Mouse (Mus musculus) lung, postnatal 4 days (tissue): Measurements from ENCODE around the gene Ttpal.

ENCODE experiments used
- DNase-seq, 2 experiments: peaks; one replicate each; pipeline ENCODE4 v3.0.0; 2021

Gene Ttpal

DNA sequence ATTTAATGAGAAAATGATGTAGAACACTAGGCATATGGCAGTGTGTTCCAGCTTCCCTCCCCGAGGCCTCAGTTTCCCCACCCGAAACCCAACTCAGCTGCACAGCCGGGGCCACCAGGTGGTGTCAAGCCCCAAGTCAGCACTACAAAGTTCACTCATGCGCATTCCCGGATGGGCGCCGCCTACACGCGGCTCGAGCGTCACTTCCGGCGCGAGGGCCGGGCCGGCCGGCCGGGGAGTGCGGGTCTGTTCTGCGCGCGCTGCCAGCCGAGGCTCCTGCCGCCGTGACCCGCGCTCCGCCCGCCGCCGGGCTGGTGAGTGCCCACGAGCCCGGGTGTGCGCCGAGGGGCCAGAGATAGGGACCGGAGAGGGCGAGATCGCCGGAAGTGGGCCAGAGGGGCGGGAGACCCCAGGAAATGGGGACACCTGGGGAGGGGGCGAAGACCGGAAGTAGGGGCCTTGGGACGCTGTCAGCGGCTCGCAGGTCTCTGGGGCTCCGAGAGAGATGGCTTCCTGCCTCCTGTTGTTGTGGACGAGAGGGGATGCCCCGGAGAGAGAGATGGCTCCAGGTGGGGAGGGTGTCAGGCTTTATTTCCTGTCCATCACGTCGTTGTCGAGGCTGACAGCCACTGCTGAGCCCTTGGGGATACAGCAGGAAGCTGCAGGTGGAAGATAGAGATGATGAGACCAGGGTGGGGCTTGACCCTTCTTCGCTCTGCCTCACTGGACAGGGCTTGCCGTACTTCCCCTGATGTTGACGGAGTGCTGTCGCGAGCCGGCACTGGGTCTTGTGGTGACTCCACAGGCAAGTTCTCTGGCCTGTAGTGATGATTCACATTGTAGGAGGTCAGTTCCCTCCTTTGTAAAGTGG is at the start of gene Ttpal:
Gene Ttpal, plus strand, starts transcription at position 214 of the 871 bp plus-strand sequence.
- DNase-seq = peak; percentile 92 to 93

DNA sequence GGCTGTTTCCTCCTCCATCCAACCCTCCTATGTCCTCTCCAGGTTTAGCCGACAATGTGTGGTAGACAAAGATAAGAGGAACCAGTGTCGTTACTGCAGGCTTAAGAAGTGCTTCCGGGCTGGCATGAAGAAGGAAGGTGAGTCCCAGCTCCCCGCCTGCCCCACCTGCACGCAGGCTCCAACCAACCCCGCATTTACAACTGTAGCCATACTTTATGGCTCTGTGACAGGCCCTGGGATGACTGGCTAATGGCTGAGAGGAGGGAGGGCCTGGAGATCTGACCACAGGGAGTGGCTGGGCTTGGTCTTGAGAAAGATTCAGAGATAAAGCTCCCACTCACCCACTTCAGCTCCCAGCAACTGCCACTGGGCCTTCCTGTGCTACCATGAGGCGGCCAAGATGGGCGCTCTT is 49.6 kb upstream of the Ttpal start:
- DNase-seq = no peak

DNA sequence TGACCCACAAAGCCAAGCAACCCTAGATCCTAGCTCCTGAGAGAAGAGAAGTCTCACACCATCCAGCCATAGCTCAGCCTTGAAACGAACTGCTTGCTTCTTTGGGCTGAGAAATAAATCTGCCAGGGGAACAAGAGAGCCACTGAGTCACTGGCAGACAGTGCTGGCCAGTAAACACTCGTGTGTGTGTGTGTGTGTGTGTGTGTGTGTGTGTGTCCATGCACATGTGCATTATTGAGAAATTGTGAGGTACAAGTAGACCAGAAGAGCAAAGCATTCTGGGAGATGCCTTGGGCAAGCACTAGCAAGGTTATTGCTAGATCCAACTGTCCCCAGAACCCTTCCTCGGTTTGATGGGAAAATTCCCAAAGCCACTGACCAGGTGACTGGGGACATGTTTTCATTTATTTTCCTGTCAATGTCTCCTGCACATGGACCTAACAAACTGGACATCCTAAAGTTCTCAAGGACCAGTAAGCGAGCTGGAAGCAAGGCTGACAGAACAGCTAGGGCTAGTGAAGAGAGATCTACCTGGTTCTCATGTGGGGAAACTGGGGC is 47.6 kb upstream of the Ttpal start:
- DNase-seq = no peak

DNA sequence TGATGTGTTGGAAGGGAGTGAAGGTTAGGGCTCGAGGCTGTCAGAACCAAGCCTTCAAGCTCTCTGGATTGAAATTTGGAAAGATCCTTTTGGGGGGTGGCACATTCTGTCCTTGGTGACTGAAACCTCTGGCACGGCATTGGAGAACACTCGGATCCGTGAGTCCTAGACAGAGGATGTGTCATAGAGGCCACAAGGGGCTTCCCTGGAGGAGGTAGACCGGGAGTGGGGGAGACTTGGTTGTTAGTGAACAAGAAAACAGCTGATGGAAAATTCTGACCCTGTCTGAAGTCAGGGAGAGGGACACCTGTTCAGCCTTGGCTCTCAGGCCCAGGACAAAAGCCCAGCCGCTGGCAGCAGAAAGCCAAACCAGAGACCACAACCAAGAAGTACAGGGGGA is 47.1 kb upstream of the Ttpal start:
- no peak for DNase-seq

DNA sequence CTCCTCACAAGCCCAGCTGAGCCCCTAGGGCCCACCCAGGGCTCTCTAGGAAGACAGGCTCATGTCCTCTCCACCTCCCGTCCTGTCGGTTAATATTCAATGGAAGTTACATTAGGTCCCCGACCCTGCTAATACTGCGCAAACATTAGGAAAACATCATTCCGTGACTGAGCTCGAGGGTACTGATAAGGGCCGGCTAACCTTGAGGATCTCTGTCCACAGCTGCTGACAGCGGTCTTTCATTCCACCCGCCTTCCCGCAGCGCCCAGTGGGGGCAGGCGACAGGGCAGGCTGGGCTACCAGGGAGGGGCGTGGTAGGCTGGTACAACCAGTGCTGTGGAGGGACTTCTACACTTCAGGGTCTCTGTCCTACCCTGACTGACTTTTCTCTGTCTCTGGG is 46.7 kb upstream of the Ttpal start:
- DNase-seq = no peak

DNA sequence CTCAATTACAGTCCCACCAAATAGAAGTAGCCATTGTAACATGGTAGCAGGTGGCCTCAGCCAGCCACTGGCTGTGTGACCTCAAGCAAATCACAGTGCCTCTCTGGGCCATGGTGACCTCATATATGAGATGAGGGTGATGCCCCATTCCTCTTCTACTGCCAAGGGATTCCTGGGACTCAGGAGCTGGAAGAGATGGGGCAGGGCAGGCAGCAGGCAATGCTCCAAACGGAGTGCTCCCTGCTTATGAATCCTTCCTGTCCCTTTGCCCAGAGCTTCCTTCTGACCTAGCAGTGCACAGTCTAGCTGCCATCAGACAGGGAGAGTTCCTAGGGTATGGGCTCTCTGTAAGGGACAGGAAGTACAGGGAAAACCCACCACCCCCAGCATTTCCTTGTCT is 43.6 kb upstream of the Ttpal start:
- DNase-seq = no peak

DNA sequence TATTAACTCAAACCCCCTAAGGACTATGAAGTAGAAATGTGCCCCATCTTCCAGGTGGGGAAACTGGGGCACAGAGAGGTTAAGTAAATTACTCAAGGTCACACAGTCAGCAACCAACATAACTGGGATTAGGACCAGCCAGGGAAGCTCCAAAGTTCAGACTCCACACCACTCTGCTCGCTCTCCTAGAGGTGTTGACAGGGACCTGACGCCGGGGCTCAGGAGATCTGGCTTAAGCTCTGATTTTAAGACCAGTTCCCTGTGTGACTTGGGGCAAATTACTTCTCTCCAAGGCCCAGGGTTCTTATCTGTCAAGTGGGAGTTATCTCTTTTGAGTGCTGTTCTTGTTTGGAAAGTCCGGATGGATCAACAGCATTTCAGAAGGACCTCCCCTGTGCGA is 42.9 kb upstream of the Ttpal start:
- no peak for DNase-seq

DNA sequence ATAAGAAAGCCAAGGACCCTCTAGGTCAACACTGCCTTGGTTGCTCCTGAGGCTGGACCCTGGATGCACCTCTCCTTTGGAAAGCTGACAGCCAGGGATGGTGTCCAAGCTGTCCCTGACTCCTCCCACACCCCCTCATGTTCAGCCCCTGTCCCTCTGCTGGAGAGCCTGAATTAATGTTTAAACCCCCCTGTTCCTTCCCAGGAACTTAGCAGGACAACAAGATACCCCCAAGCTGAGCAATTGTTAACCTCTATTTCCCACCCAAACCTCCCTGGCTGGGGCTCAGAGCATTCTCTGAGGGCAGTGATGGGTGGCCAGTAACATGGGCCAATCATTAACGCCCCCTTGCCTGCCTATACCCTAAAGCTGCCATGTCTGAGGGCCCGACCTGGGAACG is 41.9 kb upstream of the Ttpal start:
- no peak for DNase-seq

DNA sequence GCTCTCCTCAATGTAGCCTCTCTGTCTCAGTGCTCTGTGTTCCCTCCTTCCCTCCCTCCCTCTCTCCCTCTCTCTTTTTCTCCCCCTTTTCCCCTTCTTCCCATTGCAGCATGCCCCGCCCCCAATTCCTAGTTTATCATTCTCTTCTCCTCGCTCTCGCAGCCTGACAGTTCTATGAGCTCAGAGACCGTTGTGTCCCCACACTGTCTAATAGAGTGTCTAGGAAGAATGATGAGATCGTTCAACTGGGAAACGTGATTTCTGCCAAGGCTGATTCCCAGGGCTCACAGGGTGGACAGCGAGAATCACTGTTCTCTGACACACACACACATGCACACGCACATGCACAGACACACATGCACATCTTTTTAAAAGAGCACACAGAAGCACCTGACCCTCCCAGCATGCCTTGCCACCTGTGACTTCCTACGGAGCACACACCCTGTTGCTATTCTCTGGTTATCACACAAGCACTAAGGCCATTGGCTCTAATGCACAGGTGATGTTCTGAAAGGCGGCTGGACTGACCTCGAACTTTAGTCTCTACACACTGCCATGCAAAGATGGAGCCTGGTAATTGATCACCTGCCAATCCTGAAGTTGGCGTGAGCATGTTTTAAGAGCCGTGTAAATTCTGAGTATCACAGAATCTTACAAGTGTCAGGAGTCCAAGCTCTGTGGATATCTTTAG is 40.7 kb upstream of the Ttpal start:
- no peak for DNase-seq

DNA sequence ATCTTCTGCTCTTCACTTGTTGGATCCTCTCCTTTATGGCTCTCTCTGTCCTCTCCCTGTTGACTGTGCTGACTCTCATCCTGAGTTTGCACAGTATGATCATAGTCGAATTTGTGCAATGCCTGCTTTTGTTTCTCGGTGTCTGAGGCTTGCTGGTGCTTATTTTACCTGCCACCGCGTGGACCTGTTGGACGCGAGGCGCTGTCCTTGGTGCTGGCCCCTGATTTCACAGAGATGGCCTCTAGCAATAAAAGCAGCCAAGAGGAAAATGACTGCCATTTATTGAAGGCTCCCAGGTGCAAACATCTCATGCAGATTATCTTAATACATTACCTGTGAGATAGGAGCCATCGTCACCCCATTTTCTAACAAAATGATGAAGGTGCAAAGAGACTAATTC is 37.5 kb upstream of the Ttpal start:
- DNase-seq = peak in 1 of 2 experiments; percentile 12

DNA sequence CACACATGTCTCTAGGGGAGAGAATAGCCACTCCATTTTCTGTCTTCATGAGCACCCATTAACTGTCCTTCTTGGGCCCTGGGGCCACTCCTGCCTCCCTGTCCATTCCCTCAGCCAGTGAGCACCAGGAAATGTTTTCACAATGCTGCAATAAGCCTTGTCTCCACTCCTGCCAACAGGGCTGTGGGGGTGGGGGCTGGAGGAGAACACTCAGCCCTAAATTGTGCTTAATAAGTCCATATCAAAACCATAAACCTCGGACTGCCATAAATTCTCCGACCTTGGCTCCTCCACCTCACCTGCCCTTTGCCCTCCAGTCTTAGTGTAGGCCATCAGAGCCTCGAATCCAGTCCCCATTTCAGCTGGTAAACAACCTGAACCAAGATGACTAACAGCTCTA is 27.8 kb upstream of the Ttpal start:
- no peak for DNase-seq

DNA sequence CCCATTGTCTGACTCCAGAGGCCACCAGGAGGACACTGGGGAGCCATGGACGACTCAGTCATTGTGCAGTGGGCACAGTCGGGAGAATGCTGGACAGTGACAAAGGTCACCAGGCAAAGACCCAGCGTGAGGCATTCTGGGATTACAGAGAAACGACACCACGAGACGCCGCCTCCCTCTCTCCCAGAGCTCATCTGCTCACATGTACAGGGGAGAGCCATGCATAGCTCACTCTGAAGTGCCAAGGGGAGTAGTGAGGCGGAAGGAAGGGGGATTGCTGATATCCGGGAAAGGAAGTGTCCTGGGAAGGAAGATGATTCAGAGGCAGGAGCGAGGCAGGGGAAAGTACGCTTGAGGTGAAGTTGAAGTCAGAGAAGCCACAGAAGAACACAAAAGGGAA is 26.9 kb upstream of the Ttpal start:
- peak; percentile 19 to 24 for DNase-seq

DNA sequence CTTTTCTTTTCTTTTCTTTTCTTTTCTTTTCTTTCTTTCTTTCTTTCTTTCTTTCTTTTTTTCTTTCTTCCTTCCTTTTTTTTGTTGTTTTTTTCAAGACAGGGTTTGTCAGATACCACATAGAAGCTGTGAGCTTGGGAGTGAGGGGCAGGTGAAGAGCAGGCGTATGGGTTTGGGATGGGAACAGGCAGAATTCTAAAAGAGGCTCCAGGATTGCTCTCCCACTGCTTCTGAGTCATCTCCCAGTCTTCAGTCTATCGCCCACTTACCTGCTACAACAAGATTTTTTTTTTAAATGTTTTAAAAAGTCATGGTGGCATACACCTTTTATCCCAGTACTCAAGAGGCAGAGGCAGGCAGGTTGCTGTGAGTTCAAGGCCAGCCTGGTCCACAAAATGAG is 24.1 kb upstream of the Ttpal start:
- no peak for DNase-seq

DNA sequence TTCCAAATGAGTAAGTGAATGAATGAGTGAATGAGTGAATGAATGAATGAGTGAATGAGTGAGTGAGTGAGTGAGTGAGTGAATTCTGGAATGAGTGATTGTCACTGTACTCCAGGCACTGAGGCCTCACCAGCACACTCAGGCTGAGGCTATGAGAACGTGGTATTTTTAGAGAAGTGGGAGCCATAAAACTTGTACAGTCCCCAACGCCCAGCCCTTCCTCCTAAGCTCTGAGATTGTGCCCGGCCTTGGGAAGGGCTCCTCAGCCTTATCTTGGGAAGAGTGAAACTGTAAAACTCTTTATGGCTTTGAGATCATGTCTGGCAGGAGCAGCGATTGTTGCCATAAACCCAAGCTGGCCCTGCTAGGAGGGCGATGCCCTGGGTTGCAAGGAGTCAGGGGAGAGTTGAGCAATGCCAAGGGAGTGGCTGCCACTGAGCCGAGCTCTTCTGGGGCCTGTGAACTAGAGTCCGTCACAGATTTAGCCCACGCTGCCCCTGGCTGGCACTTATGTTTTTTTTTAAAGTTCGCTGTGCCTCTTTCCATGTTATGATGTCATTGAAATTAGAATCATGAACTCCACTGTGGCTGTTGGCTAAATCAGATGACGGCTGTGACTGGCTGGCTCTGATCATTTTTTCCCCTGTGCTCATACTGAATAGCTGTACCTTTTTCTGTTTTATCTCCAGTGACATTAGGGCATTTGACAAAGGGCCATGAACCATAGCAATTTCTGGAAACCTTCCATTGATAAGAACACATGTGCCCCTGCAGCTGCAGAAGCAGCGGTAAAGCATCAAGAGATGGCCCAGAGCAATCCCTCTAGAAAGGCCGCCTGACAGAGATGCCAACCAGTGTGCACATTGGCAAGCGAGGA is 21.8 kb upstream of the Ttpal start:
- DNase-seq = peak; percentile 37 to 47

DNA sequence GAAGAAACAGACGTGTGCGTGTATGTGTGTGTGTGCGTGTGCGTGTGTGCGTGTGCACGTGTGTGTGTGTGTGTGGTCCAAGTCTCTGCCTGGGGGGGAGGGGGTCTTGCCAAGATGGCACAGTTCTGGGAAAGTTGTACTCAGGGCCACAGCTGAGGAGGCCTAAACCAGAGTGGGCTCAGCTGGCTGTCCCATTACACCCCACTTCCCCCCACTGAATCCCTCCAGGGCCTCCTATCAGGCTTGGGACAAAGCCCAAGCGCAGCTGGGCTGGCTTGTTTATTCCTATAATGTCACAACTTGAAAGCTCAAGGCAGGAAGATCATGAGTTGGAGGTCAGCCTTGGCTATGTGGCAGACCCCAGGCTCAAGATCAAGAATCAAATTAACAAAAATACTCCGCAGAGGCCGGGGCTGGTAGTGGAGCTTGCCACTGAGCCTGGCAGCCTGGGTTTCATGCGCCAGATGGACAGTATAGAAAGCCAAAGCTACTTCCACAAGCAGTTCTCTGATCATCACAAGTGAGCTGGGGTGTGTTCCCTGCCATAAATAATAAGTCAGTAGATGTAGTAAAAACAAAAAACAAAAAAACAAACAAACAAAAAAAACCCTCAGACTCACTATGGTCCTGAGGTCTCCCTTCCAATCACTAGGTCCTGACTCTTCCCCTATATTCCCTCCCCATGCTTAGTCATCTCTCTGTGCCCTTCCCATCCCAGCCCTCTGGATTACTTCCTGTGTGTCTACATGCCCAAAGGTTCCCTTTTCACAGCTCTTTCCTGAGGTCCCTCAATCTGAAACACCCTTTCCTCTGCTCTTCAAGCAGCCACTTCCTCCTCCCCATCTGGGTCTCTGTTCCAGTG is 18.7 kb upstream of the Ttpal start:
- peak in 1 of 2 experiments; percentile 53 for DNase-seq

DNA sequence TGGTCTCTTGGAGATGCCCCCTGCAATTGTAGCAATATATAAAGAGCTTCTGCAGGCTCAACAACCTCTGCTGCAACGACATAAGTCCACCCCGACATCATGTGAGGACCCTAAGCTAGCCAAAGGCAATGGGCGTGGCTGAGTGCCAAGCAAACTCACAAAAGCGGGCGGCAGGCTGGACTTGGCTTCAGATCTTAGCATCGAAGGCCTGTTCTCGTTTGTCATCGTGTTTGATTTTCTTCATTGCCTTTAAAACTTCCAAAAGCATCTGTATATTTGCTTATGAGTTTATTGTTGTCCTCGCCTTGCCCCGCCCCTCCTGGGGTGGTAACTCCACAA is 18.1 kb upstream of the Ttpal start:
- no peak for DNase-seq

DNA sequence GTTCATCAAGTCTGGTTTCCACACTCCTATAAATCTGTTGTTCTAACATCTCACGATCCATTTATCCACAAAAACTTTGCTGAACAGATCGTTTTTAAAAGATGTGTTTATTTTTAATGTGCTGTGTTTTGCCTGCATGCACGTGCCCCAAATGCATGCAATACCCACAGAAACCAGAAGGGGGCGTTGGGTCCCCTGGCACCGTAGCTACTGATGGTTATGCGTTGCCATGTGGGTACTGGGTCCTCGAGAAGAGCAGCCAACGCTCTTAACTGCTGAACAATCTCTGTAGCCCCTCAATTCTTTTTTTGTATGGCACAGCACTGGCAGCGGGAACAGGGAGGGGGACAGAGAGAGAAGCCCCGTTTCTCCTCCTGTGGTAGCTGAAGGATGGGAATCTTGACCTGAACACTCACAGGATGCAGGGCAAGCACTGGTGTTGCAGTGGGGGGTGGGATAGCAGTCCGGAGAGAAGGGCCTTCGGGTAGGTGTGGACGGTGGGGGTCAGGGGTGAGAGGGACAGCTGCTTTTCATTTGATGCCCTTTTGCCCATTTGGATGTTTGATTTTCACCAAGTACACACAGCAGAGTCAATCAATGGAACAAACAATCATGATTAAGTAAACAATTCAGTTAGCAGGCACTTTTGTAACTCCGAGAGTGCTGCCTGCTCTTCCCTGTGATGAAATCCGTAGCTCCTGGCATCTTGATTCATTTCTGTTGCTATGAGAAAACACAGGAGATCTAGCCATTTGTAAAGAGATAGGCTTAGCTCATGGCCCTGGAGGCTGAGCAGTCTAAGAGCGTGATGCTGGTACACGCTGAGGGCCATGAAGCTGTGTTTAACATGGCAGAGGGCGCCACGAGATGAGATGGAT is 15.5 kb upstream of the Ttpal start:
- peak; percentile 45 to 63 for DNase-seq

DNA sequence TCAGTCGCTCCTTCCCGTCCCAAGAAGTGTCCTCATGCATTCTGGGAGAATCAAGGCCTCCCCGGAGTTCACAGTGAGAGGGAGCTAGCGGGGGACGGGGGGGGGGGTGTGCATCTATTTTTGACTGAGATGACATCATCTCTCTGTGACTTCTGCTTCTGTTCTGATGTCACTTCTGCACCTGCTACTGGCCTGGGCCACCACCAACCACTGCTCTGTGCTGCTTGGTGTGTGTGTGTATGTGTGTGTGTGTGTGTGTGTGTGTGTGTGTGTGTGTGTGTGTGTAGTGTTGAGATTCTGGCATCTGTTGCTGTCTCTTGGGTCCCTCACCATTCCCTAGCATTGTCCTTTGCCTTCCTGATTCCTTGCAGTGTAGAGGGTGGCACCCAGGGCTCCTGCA is 14.6 kb upstream of the Ttpal start:
- DNase-seq = no peak

DNA sequence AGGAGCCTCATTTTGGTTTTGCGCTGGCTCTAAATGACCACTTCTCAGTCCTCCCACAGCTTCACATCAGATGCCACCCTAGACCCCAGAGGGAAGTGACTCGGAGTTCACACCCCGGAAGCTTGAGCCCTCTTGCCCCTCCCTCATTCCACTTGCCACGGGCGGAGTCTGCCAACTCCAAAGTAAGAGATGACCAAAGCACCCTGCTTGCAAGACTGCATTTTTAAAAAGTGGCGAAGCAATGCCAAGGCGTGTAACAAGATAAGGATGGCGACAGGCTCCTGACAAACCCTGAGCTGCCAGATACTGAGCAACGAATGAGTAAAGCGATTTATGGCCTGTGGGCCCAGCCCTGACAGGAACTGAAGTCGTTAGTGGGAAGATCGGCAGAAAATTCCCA is 11.9 kb upstream of the Ttpal start:
- DNase-seq = no peak

DNA sequence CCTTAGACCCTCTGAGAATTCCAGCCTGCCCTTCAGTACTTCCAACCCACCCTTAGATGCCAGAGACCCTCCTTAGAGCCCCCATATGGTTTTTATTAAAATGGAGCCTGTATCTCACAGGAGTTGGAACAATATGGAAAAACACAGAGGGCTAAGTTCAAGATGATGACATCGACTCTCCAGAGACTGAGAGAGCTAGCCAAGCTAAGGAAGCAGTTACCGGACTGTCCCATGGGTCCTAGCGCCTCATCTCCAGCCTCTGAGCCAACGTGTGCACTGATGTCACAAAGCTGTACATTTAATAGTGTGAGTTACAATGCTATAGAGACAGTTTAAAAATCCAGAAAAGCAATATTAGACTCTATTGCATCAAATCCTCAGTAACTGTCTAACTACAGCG is 11.1 kb upstream of the Ttpal start:
- DNase-seq = no peak

DNA sequence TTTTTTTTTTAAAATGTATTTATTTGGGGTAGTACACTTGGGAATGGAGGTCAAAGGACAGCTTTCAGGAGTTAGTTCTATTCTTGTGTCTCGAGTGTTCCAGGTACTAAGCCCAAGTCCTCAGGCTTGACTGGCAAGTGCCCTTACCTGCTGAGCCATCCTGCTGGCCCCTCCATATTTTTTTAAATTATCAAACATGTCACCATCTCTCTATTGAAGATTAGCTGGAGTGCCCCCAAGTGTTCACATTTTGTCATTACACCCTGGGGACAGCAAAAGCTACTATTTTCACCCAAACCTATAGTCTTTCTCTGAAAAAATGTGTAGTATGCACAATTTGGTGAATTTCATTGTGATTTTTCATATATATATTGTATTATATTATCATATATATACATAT is 10.0 kb upstream of the Ttpal start:
- DNase-seq = peak in 1 of 2 experiments; percentile 42
